Mouse (Mus musculus): ENCODE data around the gene Med29. TPM values are rescaled to one million over a fixed set of nuclear protein-coding genes. Genes with fewer than 3 reads are reported as not detected.

Med29 gene
- total RNA-seq, 1 experiment, result 50.8 TPM

GRCm38 (mm10) chr7:28437964-28438363 is 45.5 kb upstream of the Med29 start:
- H3K4me3 ChIP-seq (ENCODE audit: insufficient read depth in 1 of 2, low read depth in 1 of 2, low read length in 2 of 2, poor library complexity in 1 of 2, severe bottlenecking in 1 of 2), result peak overlapping the region in 1 of 2 experiments; percentile 70; a peak in 2 of 4 replicates
- TF ChIP-seq MAFK (IDR thresholded peaks at IDR 0.05; ENCODE audit: insufficient read depth, low read depth, low read length) (no peak), ZNF384 (IDR thresholded peaks at IDR 0.05; ENCODE audit: low read depth, low read length) (peak; percentile 54; the same call in 1 of the 2 replicates), CHD2 (IDR thresholded peaks at IDR 0.05; ENCODE audit: low read depth, low read length) (no peak), HCFC1 (IDR thresholded peaks at IDR 0.05; ENCODE audit: borderline replicate concordance, insufficient read depth, low read length) (no peak), ZC3H11A (IDR thresholded peaks at IDR 0.05; ENCODE audit: borderline replicate concordance, low read depth, low read length) (no peak)
- no peaks in the 10 kb centered on the region for H3K9me3 ChIP-seq (ENCODE audit: control insufficient read depth, insufficient read depth, low read depth, low read length)
- no peak for DNase-seq (ENCODE audit: low read depth, low spot score)
- no peak overlapping the region for H3K27ac ChIP-seq (ENCODE audit: insufficient read depth, low read depth, low read length, poor library complexity, severe bottlenecking)
- no peaks in the 10 kb centered on the region for H3K36me3 ChIP-seq (ENCODE audit: control insufficient read depth, insufficient read depth, low read length, poor library complexity, severe bottlenecking)
- H3K4me1 ChIP-seq (ENCODE audit: control insufficient read depth in 2 of 2, insufficient read depth in 2 of 2, low read length in 2 of 2, poor library complexity in 1 of 2), result peaks cover 0 to 4% of the 10 kb centered on the region in 2 experiments; a peak in 2 of 4 replicates
- in situ Hi-C loops (cut with MboI; ENCODE audit: low sequenced_read_pairs in 2 of 2, unreplicated experiment in 2 of 2), result loop anchor here in 1 of 2 experiments (10.0 kb wide), 1 partner anchor 167 kb away; no protein-coding TSS in a partner anchor
- no peak overlapping the region for H3K9ac ChIP-seq (ENCODE audit: insufficient read depth, low read depth, low read length, poor library complexity, severe bottlenecking)

- Histone ChIP-seq H3K36me3 (ENCODE audit: control insufficient read depth, insufficient read depth, low read length, poor library complexity, severe bottlenecking) (no peaks in the 10 kb centered on the region), H3K4me1 (ENCODE audit: control insufficient read depth in 2 of 2, insufficient read depth in 2 of 2, low read length in 2 of 2, poor library complexity in 1 of 2) (peaks cover 0 to 4% of the 10 kb centered on the region in 2 experiments; a peak in 2 of 4 replicates), H3K9me3 (ENCODE audit: control insufficient read depth, insufficient read depth, low read depth, low read length) (no peaks in the 10 kb centered on the region), H3K4me3 (ENCODE audit: insufficient read depth in 1 of 2, low read depth in 1 of 2, low read length in 2 of 2, poor library complexity in 1 of 2, severe bottlenecking in 1 of 2) (peak within 1 kb of the TSS; percentile 70 to 76), H3K9ac (ENCODE audit: insufficient read depth, low read depth, low read length, poor library complexity, severe bottlenecking) (peak within 1 kb of the TSS; percentile 75), H3K27ac (ENCODE audit: insufficient read depth, low read depth, low read length, poor library complexity, severe bottlenecking) (peak within 1 kb of the TSS; percentile 73)
- TF ChIP-seq ZNF384 (IDR thresholded peaks at IDR 0.05; ENCODE audit: low read depth, low read length) (no peak), ZC3H11A (IDR thresholded peaks at IDR 0.05; ENCODE audit: borderline replicate concordance, low read depth, low read length) (no peak), MAFK (IDR thresholded peaks at IDR 0.05; ENCODE audit: insufficient read depth, low read depth, low read length) (no peak), CHD2 (IDR thresholded peaks at IDR 0.05; ENCODE audit: low read depth, low read length) (no peak), HCFC1 (IDR thresholded peaks at IDR 0.05; ENCODE audit: borderline replicate concordance, insufficient read depth, low read length) (no peak)
- in situ Hi-C loops (cut with MboI; ENCODE audit: low sequenced_read_pairs in 2 of 2, unreplicated experiment in 2 of 2), result loop anchor here in 1 of 2 experiments (10.0 kb wide), 1 partner anchor 168 kb away; no protein-coding TSS in a partner anchor
- DNase-seq (ENCODE audit: low read depth, low spot score), result peak; percentile 85
Measured at GRCm38 (mm10) chr7:28436932-28437570, 44.5 kb upstream of the Med29 start, which contains the start of gene Gmfg. Gene Gmfg, plus strand, starts transcription at chr7:28437447.

DNA sequence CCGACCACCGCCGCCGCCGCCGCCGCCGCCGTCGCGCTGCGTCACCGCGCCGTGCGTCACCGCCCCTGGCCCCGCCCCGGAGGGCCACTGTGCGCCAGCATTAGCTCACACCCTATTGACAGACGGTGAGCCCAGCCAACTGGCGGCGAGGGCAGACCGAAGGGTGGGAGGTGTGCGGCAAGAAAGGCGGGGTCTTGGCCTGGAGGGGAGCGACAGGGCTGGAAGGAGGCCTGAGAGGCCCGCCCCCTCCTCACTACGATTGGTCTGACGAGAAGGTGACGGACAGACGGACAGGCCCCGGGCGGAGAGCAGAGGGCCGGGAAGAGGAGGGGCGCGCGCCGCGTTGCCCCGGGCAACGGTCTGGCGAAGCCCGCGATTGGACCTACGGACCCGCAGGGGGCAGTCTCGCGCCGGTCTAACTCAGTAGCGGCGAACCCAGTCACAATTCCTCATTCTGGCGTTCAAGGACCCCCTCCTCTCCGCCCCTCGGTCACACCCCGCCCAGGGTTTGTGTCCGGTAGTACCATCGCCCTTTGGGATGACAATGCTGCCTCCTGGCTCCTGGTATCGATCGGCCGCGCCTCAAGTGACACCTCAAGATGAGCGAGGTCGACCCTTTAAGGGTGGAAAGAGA is 43.9 kb upstream of the Med29 start:
- Histone ChIP-seq H3K4me3 (ENCODE audit: insufficient read depth in 1 of 2, low read depth in 1 of 2, low read length in 2 of 2, poor library complexity in 1 of 2, severe bottlenecking in 1 of 2) (peak overlapping the region; percentile 70 to 93), H3K27ac (ENCODE audit: insufficient read depth, low read depth, low read length, poor library complexity, severe bottlenecking) (peak overlapping the region; percentile 73), H3K9me3 (ENCODE audit: control insufficient read depth, insufficient read depth, low read depth, low read length) (no peaks in the 10 kb centered on the region), H3K9ac (ENCODE audit: insufficient read depth, low read depth, low read length, poor library complexity, severe bottlenecking) (peak overlapping the region; percentile 84), H3K36me3 (ENCODE audit: control insufficient read depth, insufficient read depth, low read length, poor library complexity, severe bottlenecking) (no peaks in the 10 kb centered on the region), H3K4me1 (ENCODE audit: control insufficient read depth in 2 of 2, insufficient read depth in 2 of 2, low read length in 2 of 2, poor library complexity in 1 of 2) (peaks cover 0 to 4% of the 10 kb centered on the region in 2 experiments; a peak in 2 of 4 replicates)
- peak; percentile 97 for DNase-seq (ENCODE audit: low read depth, low spot score)
- TF ChIP-seq HCFC1 (IDR thresholded peaks at IDR 0.05; ENCODE audit: borderline replicate concordance, insufficient read depth, low read length), result no peak
- peak; percentile 62; the same call in 1 of the 2 replicates for TF ChIP-seq CHD2 (IDR thresholded peaks at IDR 0.05; ENCODE audit: low read depth, low read length)
- TF ChIP-seq ZC3H11A (IDR thresholded peaks at IDR 0.05; ENCODE audit: borderline replicate concordance, low read depth, low read length), result no peak
- TF ChIP-seq MAFK (IDR thresholded peaks at IDR 0.05; ENCODE audit: insufficient read depth, low read depth, low read length), result no peak
- TF ChIP-seq ZNF384 (IDR thresholded peaks at IDR 0.05; ENCODE audit: low read depth, low read length), result no peak
- in situ Hi-C loops (cut with MboI; ENCODE audit: low sequenced_read_pairs in 2 of 2, unreplicated experiment in 2 of 2), result loop anchor here in 1 of 2 experiments (10.0 kb wide), 1 partner anchor 168 kb away; no protein-coding TSS in a partner anchor

DNA sequence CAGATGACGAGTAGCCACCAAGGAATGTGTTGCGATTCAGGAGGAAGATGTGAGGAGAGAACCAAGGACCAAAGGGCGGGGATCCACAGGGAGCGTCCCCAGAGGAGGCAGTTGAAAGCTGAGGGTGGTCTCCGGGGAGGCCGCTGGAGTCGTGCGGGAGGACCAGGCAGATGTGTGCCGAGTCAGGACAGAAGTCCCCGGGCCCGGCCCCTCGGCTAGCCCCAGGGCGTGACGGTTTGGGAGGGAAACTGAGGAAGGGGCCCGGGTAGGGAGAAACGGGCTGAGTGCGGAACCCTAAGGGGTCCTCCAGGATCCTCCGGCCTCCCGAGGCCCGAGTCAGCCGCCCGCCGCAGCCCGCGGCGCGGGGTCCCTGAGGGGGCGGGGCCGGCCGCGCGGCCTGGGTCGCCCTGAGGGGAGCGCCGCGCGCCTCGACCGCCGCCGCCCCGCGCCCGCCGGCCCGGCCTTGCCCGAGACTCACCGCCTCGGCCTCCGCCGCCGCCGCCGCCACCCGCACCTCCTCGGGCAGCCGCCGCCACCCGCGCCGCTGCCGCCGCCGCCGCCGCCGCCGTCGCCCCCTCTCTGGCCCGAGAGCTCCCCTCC is 43.3 kb upstream of the Med29 start:
- no peak overlapping the region for H3K27ac ChIP-seq (ENCODE audit: insufficient read depth, low read depth, low read length, poor library complexity, severe bottlenecking)
- TF ChIP-seq MAFK (IDR thresholded peaks at IDR 0.05; ENCODE audit: insufficient read depth, low read depth, low read length) (no peak), ZNF384 (IDR thresholded peaks at IDR 0.05; ENCODE audit: low read depth, low read length) (no peak), CHD2 (IDR thresholded peaks at IDR 0.05; ENCODE audit: low read depth, low read length) (no peak), HCFC1 (IDR thresholded peaks at IDR 0.05; ENCODE audit: borderline replicate concordance, insufficient read depth, low read length) (no peak), ZC3H11A (IDR thresholded peaks at IDR 0.05; ENCODE audit: borderline replicate concordance, low read depth, low read length) (no peak)
- H3K4me1 ChIP-seq (ENCODE audit: control insufficient read depth in 2 of 2, insufficient read depth in 2 of 2, low read length in 2 of 2, poor library complexity in 1 of 2), result no peaks in the 10 kb centered on the region; a peak in 1 of 4 replicates
- DNase-seq (ENCODE audit: low read depth, low spot score), result no peak
- in situ Hi-C loops (cut with MboI; ENCODE audit: low sequenced_read_pairs in 2 of 2, unreplicated experiment in 2 of 2), result loop anchor here in 1 of 2 experiments (10.0 kb wide), 1 partner anchor 169 kb away; no protein-coding TSS in a partner anchor
- peak overlapping the region; percentile 91 to 93 for H3K4me3 ChIP-seq (ENCODE audit: insufficient read depth in 1 of 2, low read depth in 1 of 2, low read length in 2 of 2, poor library complexity in 1 of 2, severe bottlenecking in 1 of 2)
- H3K9ac ChIP-seq (ENCODE audit: insufficient read depth, low read depth, low read length, poor library complexity, severe bottlenecking), result peak overlapping the region; percentile 84
- H3K9me3 ChIP-seq (ENCODE audit: control insufficient read depth, insufficient read depth, low read depth, low read length), result no peaks in the 10 kb centered on the region
- no peaks in the 10 kb centered on the region for H3K36me3 ChIP-seq (ENCODE audit: control insufficient read depth, insufficient read depth, low read length, poor library complexity, severe bottlenecking)

Data from ES-E14 (cell line).